Mouse (Mus musculus) heart, embryonic 10.5 days (tissue): Measurements from ENCODE around the gene Olfr594. TPM values are rescaled to one million over a fixed set of nuclear protein-coding genes. Genes with fewer than 3 reads are reported as not detected.
"Not testable (repeated sequence)": the region's sequence is repeated elsewhere in the genome, so short reads cannot be mapped to it uniquely, and the experiment has no call there.

ENCODE experiments used
- DNase-seq: peaks from one replicate; pipeline ENCODE4 v3.0.0-alpha.2; 2017; ENCODE audit warnings: low spot score
- H3K27ac ChIP-seq: fragments of 300-500 bp; sonication (generic); 2 replicates; pipeline ENCODE4 v1.5.1; 2016; ENCODE audit warnings: mild to moderate bottlenecking
- H3K27me3 ChIP-seq: fragments of 300-500 bp; sonication (generic); 2 replicates; pipeline ENCODE4 v1.6.1; 2016; ENCODE audit warnings: mild to moderate bottlenecking; ENCODE audit not compliant: poor library complexity, insufficient read depth, severe bottlenecking
- H3K36me3 ChIP-seq: fragments of 300-500 bp; sonication (generic); 2 replicates; pipeline ENCODE4 v1.6.1; 2016; ENCODE audit warnings: mild to moderate bottlenecking, moderate library complexity
- H3K4me1 ChIP-seq: fragments of 300-500 bp; sonication (generic); 2 replicates; pipeline ENCODE4 v1.6.1; 2016; ENCODE audit warnings: mild to moderate bottlenecking
- H3K4me3 ChIP-seq: fragments of 300-500 bp; sonication (generic); 2 replicates; pipeline ENCODE4 v1.5.1; 2016; ENCODE audit warnings: mild to moderate bottlenecking, moderate library complexity
- H3K9me3 ChIP-seq: fragments of 300-500 bp; sonication (generic); 2 replicates; pipeline ENCODE4 v1.6.1; 2016; ENCODE audit warnings: mild to moderate bottlenecking, moderate library complexity
- WGBS: fragments of 180-500 bp; shearing (Covaris S2); methylation state at CpG from one replicate; pipeline ENCODE4 v1.1.7; 2016; 5-methylcytosine and 5-hydroxymethylcytosine counted together
- microRNA-seq: library from miRNA; unstranded; fragments of <30 nt; microRNA quantifications from one replicate; pipeline ENCODE4, GENCODE M21; 2017
- polyA plus RNA-seq: library from polyadenylated mRNA; unstranded; fragments of >200 nt; fragmentation: Nextera tagmentation; extraction: Ambion mirVana; gene quantifications from 2 replicates; pipeline ENCODE4 v1.2.1, GENCODE M21; 2016

Olfr594 gene
- not detected in 2 replicates for polyA plus RNA-seq

GRCm38 (mm10) chr7:103216696-103217095 is at the start of gene Olfr594:
Gene Olfr594 (plus strand): TSS chr7:103216996.
- H3K27ac ChIP-seq = no peak within 1 kb of the TSS
- no peaks in the 10 kb centered on the region for H3K9me3 ChIP-seq

GRCm38 (mm10) chr7:103169697-103170096 is 47.1 kb upstream of the Olfr594 start:
- Histone ChIP-seq H3K4me1 (no peaks in the 10 kb centered on the region), H3K4me3 (no peak overlapping the region), H3K27me3 (no peaks in the 10 kb centered on the region), H3K36me3 (no peaks in the 10 kb centered on the region), H3K9me3 (no peaks in the 10 kb centered on the region), H3K27ac (no peak overlapping the region)
- DNase-seq = no peak
- 73% methylated on average over 5 of the region's 5 CpGs for WGBS

More at GRCm38 (mm10) chr7:103216696-103217095, at the start of gene Olfr594:
- Histone ChIP-seq H3K36me3 (no peaks in the 10 kb centered on the region), H3K4me1 (no peaks in the 10 kb centered on the region), H3K4me3 (no peak within 1 kb of the TSS), H3K27me3 (no peaks in the 10 kb centered on the region)
- no peak for DNase-seq

DNA sequence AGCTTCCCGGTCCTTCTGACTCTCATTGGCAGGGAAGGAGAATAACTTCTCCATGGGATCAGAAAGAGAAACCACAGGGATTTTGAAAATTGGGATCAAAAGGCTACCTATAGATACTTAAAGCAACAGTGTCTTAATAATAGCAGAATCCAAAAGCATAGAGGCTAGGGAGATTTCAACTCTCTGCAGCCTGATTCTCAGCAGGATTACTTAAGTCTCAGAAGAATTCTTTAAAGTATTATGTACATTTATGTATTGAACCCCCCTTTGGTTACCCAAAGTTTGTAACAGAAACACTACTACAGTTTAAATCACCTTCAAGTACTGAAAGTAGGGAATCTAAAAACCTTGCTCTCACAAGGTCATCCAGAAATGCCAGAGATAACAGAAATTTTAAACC is 38.6 kb upstream of the Olfr594 start, which contains the start of gene Olfr591:
Gene Olfr591 (minus strand): TSS at position 101 of the 400 bp plus-strand sequence.
- no peak for DNase-seq
- 67% methylated on average over 1 of the region's 1 CpGs for WGBS

GRCm38 (mm10) chr7:103184503-103184902 is 32.3 kb upstream of the Olfr594 start, which contains the start of gene Olfr592:
Gene Olfr592 (plus strand): TSS chr7:103184803.
- not testable (repeated sequence) for H3K4me1 ChIP-seq, H3K27me3 ChIP-seq, H3K9me3 ChIP-seq, H3K27ac ChIP-seq, DNase-seq, H3K36me3 ChIP-seq, H3K4me3 ChIP-seq
- WGBS = 73% methylated on average over 1 of the region's 1 CpGs

More for the DNA sequence above, 38.6 kb upstream of the Olfr594 start, which contains the start of gene Olfr591:
- H3K27me3 ChIP-seq = no peaks in the 10 kb centered on the region
- H3K36me3 ChIP-seq = no peaks in the 10 kb centered on the region
- no peaks in the 10 kb centered on the region for H3K9me3 ChIP-seq
- H3K4me3 ChIP-seq = no peak within 1 kb of the TSS
- no peak within 1 kb of the TSS for H3K27ac ChIP-seq
- H3K4me1 ChIP-seq = no peaks in the 10 kb centered on the region

GRCm38 (mm10) chr7:103211562-103211961 is 5.2 kb upstream of the Olfr594 start, which contains the start of gene Olfr593:
Gene Olfr593 (plus strand): TSS chr7:103211862.
- no peak for DNase-seq
- Histone ChIP-seq H3K27me3 (no peaks in the 10 kb centered on the region), H3K4me1 (no peaks in the 10 kb centered on the region), H3K4me3 (no peak within 1 kb of the TSS), H3K9me3 (no peaks in the 10 kb centered on the region), H3K27ac (no peak within 1 kb of the TSS), H3K36me3 (no peaks in the 10 kb centered on the region)
- WGBS = 61% methylated on average over 1 of the region's 1 CpGs

GRCm38 (mm10) chr7:103212050-103212449 is 4.7 kb upstream of the Olfr594 start:
- WGBS = 88% methylated on average over 5 of the region's 5 CpGs
- H3K27ac ChIP-seq, H3K9me3 ChIP-seq, H3K27me3 ChIP-seq, H3K36me3 ChIP-seq, DNase-seq, H3K4me3 ChIP-seq, H3K4me1 ChIP-seq: not testable (repeated sequence)

GRCm38 (mm10) chr7:103252405-103252804 is 35.6 kb downstream of the Olfr594 start, which contains the start of gene Usp17ld:
Gene Usp17ld (minus strand): TSS chr7:103252505.
- H3K36me3 ChIP-seq, H3K9me3 ChIP-seq, H3K27me3 ChIP-seq, H3K4me1 ChIP-seq, H3K27ac ChIP-seq, H3K4me3 ChIP-seq, DNase-seq: not testable (repeated sequence)

Small RNA genes lying within 50 kb of the gene (microRNA-seq; reads per million reads assigned to microRNA genes)
- not detected for gene Gm23550
- gene Gm25171 = not detected

Other genes starting within 250 kb of the Olfr594 start
- gene Olfr577, start 241.1 kb upstream of the Olfr594 start, polyA plus RNA-seq = not detected in 2 replicates
- gene Olfr578, start 227.7 kb upstream of the Olfr594 start, polyA plus RNA-seq = not detected in 2 replicates
- gene Olfr582, start 179.0 kb upstream of the Olfr594 start, polyA plus RNA-seq = not detected in 2 replicates
- not detected in 2 replicates for gene Olfr583, start 165.7 kb upstream of the Olfr594 start, polyA plus RNA-seq
- not detected in 2 replicates for gene Olfr584, start 135.1 kb upstream of the Olfr594 start, polyA plus RNA-seq
- not detected in 2 replicates for gene Olfr585, start 119.3 kb upstream of the Olfr594 start, polyA plus RNA-seq
- gene Olfr586, start 91.4 kb upstream of the Olfr594 start, polyA plus RNA-seq = not detected in 2 replicates
- gene Olfr588-ps1, start 76.1 kb upstream of the Olfr594 start, polyA plus RNA-seq = not detected in 2 replicates
- not detected in 2 replicates for gene Olfr589, start 60.6 kb upstream of the Olfr594 start, polyA plus RNA-seq
- not detected in 2 replicates for gene Olfr591, start 38.7 kb upstream of the Olfr594 start, polyA plus RNA-seq
- not detected in 2 replicates for gene Olfr592, start 32.2 kb upstream of the Olfr594 start, polyA plus RNA-seq
- gene Olfr593, start 5.1 kb upstream of the Olfr594 start, polyA plus RNA-seq = not detected in 2 replicates
- gene Usp17ld, start 35.5 kb downstream of the Olfr594 start, polyA plus RNA-seq = not detected in 2 replicates
- gene Olfr596, start 88.7 kb downstream of the Olfr594 start, polyA plus RNA-seq = not detected in 2 replicates
- gene Olfr597, start 99.3 kb downstream of the Olfr594 start, polyA plus RNA-seq = not detected in 2 replicates
- not detected in 2 replicates for gene Olfr598, start 106.6 kb downstream of the Olfr594 start, polyA plus RNA-seq
- not detected in 2 replicates for gene Olfr599, start 118.9 kb downstream of the Olfr594 start, polyA plus RNA-seq
- not detected in 2 replicates for gene Olfr600, start 132.7 kb downstream of the Olfr594 start, polyA plus RNA-seq
- gene Olfr601, start 145.7 kb downstream of the Olfr594 start, polyA plus RNA-seq = not detected in 2 replicates
- not detected in 2 replicates for gene Olfr603, start 169.2 kb downstream of the Olfr594 start, polyA plus RNA-seq
- not detected in 2 replicates for gene Usp17lc, start 198.1 kb downstream of the Olfr594 start, polyA plus RNA-seq
- gene Olfr605, start 228.4 kb downstream of the Olfr594 start, polyA plus RNA-seq = not detected in 2 replicates
- gene Olfr606, start 232.1 kb downstream of the Olfr594 start, polyA plus RNA-seq = not detected in 2 replicates
- not detected in 2 replicates for gene Olfr607, start 247.2 kb downstream of the Olfr594 start, polyA plus RNA-seq